Mouse (Mus musculus): Measurements from ENCODE around the gene Rpl19.

GRCm38 (mm10) chr11:98034061-98034460, 7.6 kb downstream of the Rpl19 start:
- TF ChIP-seq POLR2A (IDR thresholded peaks at IDR 0.05; ENCODE audit: control insufficient read depth, extremely low read depth, insufficient read depth, low read length, poor library complexity) (no peak), CTCF (IDR thresholded peaks at IDR 0.05; ENCODE audit: borderline replicate concordance, control insufficient read depth, extremely low read depth, insufficient read depth, low read length, poor library complexity) (no peak)

Data from thymus, adult 2 months (tissue).